Mouse (Mus musculus) myocyte (in vitro differentiated cells): ENCODE measurements around the gene Adgrv1.

Experiments
- CEBPB ChIP-seq: IDR thresholded peaks from 2 replicates; pipeline ENCODE4 v1.6.1; 2011; ENCODE audit warnings: mild to moderate bottlenecking, moderate library complexity; ENCODE audit not compliant: poor library complexity, insufficient read depth, severe bottlenecking
- E2F4 ChIP-seq: IDR thresholded peaks from one replicate; pipeline ENCODE4 v1.6.1; 2011; ENCODE audit warnings: mild to moderate bottlenecking, control low read depth, moderate library complexity; ENCODE audit not compliant: insufficient read depth
- MAX ChIP-seq: IDR thresholded peaks from one replicate; pipeline ENCODE4 v1.6.1; 2011; ENCODE audit warnings: low read depth, mild to moderate bottlenecking, control low read depth
- MYOG ChIP-seq, 3 experiments: IDR thresholded peaks; one replicate each; pipeline ENCODE4 v1.6.1; 2011; ENCODE audit warnings: control low read depth in 2 of 3, low read depth in 2 of 3, mild to moderate bottlenecking in 2 of 3; ENCODE audit not compliant: insufficient read length in 2 of 3, control insufficient read depth in 1 of 3, insufficient read depth in 1 of 3
- POLR2A ChIP-seq: IDR thresholded peaks from one replicate; pipeline ENCODE4 v1.6.1; 2011; ENCODE audit warnings: low read depth, mild to moderate bottlenecking, control low read depth, moderate library complexity; ENCODE audit not compliant: insufficient read length
- POLR2AphosphoS2 ChIP-seq: IDR thresholded peaks from one replicate; pipeline ENCODE4 v1.6.1; 2011; ENCODE audit warnings: low read depth, control low read depth; ENCODE audit not compliant: insufficient read length
- REST ChIP-seq: IDR thresholded peaks from one replicate; pipeline ENCODE4 v1.6.1; 2011; ENCODE audit warnings: mild to moderate bottlenecking, control low read depth, moderate library complexity; ENCODE audit not compliant: insufficient read depth, insufficient read length
- SRF ChIP-seq: IDR thresholded peaks from one replicate; pipeline ENCODE4 v1.6.1; 2011; ENCODE audit warnings: low read depth; ENCODE audit not compliant: control insufficient read depth, insufficient read length
- TCF12 ChIP-seq: IDR thresholded peaks from one replicate; pipeline ENCODE4 v1.6.1; 2011; ENCODE audit warnings: mild to moderate bottlenecking, control low read depth; ENCODE audit not compliant: poor library complexity, insufficient read depth, severe bottlenecking
- TCF3 ChIP-seq: IDR thresholded peaks from one replicate; pipeline ENCODE4 v1.6.1; 2011; ENCODE audit warnings: low read depth, control low read depth; ENCODE audit not compliant: insufficient read length
- USF1 ChIP-seq: IDR thresholded peaks from one replicate; pipeline ENCODE4 v1.6.1; 2011; ENCODE audit warnings: low read depth, mild to moderate bottlenecking, control low read depth, moderate library complexity

GRCm38 (mm10) chr13:81497035-81497434 lies 135.9 kb downstream of the Adgrv1 start:
- no peak for TF ChIP-seq POLR2A
- no peak for TF ChIP-seq E2F4
- no peak for TF ChIP-seq MAX
- TF ChIP-seq SRF = no peak
- TF ChIP-seq USF1 = no peak
- TF ChIP-seq TCF12 = no peak
- no peak for TF ChIP-seq POLR2AphosphoS2
- no peak for TF ChIP-seq TCF3
- TF ChIP-seq REST = no peak
- TF ChIP-seq MYOG (IDR thresholded peaks at IDR 0.05; ENCODE audit: control insufficient read depth in 1 of 3, insufficient read depth in 1 of 3, insufficient read length in 2 of 3, low read depth in 2 of 3) = no peak
- TF ChIP-seq CEBPB = no peak
